Mouse (Mus musculus) cerebellum, adult 11 months (tissue): Measurements from ENCODE around the gene Cep128.

Experiments used
- DNase-seq: peaks from one replicate; pipeline ENCODE4 v3.0.0; 2022

Gene Cep128

GRCm38 (mm10) chr12:91176808-91177526 lies 207.2 kb downstream of the Cep128 start:
- DNase-seq, result no peak

GRCm38 (mm10) chr12:91171613-91172012 lies 212.6 kb downstream of the Cep128 start:
- no peak for DNase-seq

GRCm38 (mm10) chr12:91161015-91161730 lies 223.0 kb downstream of the Cep128 start:
- DNase-seq, result no peak

DNA sequence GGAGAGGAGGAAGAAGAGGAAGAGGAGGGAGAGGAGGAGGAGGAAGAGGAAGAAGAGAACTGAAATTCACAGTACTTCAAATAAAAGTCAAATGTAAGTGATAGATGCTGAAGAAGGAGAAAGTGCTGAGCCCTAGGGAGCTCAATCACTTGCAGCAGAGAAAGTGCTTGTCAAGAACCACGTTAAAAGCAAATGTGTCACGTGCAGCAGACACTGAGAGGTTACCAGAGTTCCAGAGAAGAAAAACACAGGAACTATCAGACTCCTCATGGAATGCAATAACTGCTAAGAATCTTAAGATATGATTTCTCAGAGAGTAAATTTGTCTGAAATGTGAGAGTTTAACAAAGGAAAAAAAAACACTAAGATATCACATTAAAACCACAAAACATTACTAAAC lies 225.7 kb downstream of the Cep128 start:
- no peak for DNase-seq

DNA sequence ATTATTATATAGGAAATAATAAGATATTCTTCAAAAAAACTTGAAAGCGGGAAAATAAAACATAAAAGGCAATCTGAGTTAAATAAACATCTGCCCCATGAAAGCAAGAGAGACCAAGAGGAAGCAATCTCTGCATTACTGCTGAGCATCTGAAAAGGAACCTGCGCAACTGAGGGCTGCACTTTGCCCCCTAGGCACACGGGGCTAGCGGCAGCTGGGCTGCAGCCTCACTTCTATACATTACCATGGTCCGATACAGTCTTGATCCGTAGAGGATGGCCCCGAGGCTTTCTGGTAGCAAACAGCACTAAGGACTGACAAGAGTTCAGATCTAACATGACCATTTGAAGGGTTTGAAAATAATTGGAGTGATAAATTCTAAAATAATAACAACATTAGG lies 230.2 kb downstream of the Cep128 start:
- no peak for DNase-seq

DNA sequence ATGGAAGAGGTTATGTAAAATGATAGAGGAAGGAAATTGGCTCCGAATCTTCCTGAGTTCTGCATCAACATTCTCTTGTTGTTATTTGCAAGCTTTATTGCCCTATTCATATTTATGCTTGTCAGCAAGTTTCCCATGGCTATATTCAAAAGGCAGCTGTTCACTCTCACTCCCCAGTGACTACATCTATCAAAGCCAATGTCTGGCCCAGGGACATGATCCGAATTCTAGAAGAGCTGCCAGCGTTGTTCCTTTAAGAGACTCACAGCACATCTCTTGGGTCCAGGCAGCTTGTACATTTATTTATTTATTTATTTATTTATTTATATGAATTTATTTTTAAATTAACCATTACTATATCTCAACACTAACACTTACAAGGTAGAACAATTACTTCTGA lies 235.1 kb downstream of the Cep128 start:
- DNase-seq, result no peak

GRCm38 (mm10) chr12:91134740-91135517 lies 249.3 kb downstream of the Cep128 start:
- no peak for DNase-seq

- no peak for DNase-seq
These were observed 269.2 kb downstream of the Cep128 start for GRCm38 (mm10) chr12:91115054-91115453.

DNA sequence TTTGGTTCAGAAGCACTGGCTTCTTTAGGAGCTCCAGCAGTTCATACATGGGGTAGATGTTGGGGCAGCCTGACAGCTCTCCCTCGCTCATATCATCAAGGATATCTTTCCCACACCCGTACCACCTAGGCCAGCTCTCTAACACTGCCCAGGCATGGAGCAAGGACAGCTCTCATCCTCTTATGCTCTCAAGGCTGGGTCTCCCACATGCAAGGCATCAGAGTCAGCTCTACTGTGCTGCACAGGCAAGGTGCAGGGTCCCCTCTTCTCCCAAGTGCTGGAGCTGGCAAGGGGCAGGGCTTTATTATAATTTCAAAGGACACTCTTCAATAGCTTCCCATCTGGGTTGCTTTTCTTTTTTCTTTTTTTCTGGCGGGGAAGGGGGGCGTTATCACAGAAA lies 280.9 kb downstream of the Cep128 start:
- no peak for DNase-seq

GRCm38 (mm10) chr12:91097869-91098268 lies 286.3 kb downstream of the Cep128 start:
- DNase-seq, result no peak

DNA sequence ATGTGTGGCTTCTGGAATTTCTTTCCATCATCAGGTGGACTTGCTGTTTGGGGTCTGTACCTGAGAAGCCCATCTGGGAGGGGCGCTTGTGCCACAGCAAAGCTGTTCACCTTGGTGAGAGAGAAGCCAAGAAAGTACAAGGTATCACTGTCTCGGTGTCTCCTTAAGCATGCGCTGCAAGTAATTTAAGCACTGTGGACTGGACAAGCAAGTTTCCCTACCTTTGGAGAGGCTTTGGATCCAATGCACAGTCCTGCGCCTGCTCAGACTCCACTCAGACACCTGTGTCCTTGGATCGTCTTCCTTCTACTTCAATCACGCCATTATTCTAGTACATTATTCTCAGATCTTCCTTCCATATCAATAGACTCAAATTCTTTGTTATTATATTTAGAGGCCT lies 288.0 kb downstream of the Cep128 start:
- no peak for DNase-seq

DNA sequence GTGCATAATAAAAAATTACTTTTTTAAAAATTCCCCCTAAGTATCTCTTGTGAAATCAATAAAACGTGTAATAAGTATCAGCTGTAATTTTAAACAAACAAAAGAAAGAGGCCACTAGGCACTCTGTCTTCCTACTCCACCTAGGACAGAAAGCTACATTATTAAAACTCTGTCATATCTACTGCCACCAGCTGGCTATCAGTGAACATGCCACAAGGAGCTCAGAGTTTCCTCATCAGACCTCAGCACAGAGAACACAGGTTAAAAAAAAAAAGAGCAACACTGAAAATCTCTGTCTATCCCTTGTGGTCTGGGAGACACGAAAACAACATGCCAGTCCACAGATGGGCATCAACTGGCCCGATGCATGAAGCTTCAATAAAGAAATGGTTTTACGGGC lies 295.9 kb downstream of the Cep128 start:
- peak; percentile 34 for DNase-seq

DNA sequence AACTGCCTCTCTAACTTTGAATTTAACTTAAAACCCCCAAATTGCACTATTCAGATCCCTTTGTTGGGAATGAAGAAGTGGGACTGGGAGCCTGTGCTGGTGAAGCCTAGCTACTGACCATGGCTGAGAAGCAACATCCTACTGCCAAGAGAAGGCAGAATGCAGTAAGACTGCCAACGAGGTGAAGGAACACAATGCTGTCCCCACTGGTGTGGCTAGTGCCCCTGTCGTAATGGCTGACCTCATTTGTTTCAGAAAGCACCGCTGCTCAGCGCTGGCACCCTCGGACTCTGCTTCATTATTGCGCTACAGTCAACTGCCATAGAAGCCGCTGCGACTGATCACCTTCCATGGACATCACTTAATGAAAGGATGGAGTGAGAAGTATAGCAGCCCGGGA lies 298.2 kb downstream of the Cep128 start:
- no peak for DNase-seq

GRCm38 (mm10) chr12:91075600-91075999 lies 308.6 kb downstream of the Cep128 start:
- no peak for DNase-seq

DNA sequence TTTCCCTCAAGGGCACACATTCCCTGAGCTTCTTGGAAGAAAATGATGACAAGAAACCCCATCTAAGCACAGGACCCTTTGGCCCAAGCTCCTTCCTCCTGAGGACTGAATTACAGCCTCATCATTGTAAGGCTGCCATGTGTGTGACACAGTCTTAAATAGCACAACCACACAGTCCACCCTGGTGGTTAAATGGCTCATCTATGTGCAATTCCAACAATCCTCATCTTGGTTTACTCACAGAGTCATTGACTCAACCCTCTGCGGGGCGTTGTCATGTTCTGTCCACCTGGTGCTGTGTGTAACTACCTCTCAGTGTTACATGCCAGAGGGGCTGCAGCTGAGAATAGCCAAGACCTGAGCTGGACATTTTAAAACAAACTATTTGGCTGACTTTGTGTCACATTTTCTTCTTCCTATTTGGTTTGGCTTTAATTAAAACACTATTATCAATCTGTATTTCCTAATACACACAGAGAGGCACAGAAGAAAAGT lies 313.6 kb downstream of the Cep128 start:
- DNase-seq, result no peak

GRCm38 (mm10) chr12:91067083-91067441 lies 317.1 kb downstream of the Cep128 start:
- DNase-seq, result no peak

- DNase-seq, result no peak
These were observed 317.7 kb downstream of the Cep128 start for GRCm38 (mm10) chr12:91066286-91067082.

GRCm38 (mm10) chr12:91065423-91065822 lies 318.8 kb downstream of the Cep128 start:
- DNase-seq, result no peak

GRCm38 (mm10) chr12:91064368-91064999 lies 319.7 kb downstream of the Cep128 start:
- no peak for DNase-seq

DNA sequence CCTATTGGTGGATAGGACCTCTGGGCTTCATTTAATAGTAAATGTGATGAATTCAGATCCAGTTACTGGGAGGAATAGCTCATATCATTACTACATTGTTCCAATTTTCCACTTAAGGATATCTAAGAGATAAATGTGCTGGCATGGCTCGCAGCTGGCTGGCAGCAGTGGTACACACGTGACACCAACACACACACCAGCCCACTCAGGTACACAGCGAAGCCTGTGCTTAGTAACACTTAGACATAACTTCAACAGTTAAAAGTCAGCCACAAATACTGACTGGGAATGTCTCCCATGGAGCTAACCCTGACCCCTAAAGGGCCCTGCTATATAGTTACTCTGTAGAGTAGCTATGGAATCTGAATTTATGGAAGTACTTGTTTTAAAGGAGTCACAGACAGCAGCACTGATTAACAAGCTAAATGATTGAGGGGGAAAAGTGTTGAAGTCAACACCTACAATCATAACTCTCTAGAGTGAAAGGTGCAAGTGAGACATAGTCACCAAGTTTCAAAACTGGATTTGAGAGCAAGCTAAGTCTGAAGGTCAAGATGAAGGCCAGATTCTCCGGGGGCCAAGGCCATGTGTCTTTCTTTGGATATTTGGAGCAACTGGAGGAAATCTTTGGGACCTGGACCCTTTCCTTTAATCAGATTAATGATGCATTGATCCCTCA lies 320.7 kb downstream of the Cep128 start:
- DNase-seq, result no peak

- DNase-seq, result no peak
These were observed 321.5 kb downstream of the Cep128 start for GRCm38 (mm10) chr12:91062681-91063080.
